Mouse (Mus musculus) frontal cortex, adult 2 months (tissue): ENCODE data around the gene Cbr1. TPM values are rescaled to one million over a fixed set of nuclear protein-coding genes. Genes with fewer than 3 reads are reported as not detected.

Experiments used
- DNase-seq, 2 experiments: peaks; one replicate each; pipeline ENCODE4 v3.0.0; 2022; ENCODE audit warnings: low spot score in 1 of 2; ENCODE audit errors: extremely low spot score in 1 of 2
- polyA plus RNA-seq: library from polyadenylated mRNA; depleted of rRNA; stranded (reverse); fragments of >200 nt; gene quantifications from 2 replicates; pipeline ENCODE4 v1.2.3, GENCODE M21; 2012; rRNA removed

Gene Cbr1
- 128 and 137 TPM in 2 replicates for polyA plus RNA-seq

- no peak for DNase-seq
Observed at GRCm38 (mm10) chr16:93605553-93605952, at the start of gene Cbr1. TSS of gene Cbr1 (plus strand) at chr16:93605853.

- no peak for DNase-seq
Observed at GRCm38 (mm10) chr16:93557646-93558045, 48.0 kb upstream of the Cbr1 start.

DNA sequence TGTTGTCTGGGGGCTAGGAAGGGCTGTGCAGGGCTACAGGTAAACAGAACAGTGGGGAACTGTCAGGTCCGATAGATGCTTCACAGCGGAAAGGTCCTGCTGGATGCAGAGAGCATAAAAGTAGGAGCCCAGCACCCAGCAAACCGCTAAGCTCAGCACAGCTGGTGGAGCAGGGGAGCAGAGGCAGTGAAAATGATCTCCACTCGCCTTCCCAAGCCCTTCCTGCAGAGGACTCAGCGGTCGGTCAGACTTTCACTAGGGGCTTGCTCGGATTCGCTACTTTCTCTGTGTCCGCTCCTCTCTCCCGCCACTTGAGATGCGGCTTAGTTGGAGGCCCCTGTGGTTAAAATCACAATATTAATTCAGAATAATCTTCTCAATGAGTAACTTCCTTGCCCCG is 47.2 kb upstream of the Cbr1 start:
- DNase-seq, result no peak

GRCm38 (mm10) chr16:93572383-93572782 is 33.3 kb upstream of the Cbr1 start:
- no peak for DNase-seq

- DNase-seq, result no peak
Observed at GRCm38 (mm10) chr16:93573434-93573833, 32.2 kb upstream of the Cbr1 start.

DNA sequence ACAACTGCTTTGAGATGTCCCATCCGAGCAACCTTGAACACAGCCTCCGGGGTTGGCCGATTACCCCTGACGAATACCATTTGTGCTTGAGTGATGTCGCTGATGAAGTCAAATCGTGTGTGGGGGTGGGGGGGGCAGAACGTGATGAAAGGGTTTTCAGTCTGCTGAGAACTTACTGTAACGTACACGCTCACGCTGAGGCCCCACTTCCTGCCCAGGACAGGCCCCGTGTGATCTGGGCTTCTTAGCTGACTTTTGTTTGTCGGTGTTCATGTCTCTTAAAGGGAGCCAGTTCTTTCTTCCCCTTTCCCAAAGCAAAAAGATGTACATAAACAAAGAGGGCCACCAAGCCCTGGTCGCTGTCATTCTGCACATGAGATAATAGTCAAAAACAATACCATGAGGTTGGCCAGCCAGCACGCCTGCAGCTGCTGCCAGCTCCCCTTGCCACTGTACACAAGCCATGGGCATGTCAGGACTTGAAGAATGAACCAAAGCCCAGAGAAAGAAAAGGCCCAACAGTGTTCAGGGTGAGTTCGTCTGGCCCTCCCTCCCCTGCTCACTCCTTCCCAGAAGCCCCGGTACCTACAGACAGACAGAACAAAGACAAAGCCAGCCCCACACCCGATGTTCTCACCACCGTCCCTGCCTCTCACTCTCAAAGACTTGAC is 31.0 kb upstream of the Cbr1 start:
- no peak for DNase-seq

DNA sequence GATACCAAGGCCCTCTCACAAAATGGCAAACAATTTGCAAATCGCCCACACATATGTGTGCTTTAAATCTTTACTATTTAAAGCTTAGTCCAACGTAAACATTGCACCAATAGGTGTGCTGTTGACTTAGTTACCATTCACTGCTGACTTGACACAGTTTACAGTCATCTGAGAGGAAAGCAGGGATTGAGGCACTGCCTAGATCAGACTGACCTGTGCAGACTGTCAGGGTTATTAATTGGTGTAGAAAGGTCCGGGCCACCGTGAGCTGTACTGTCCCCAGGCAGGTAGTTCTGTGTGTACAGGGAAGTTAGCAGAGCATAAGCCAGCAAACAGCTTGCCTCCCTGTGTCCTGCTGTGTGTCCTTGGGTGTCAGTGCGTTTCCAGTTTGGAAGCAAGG is 30.1 kb upstream of the Cbr1 start:
- DNase-seq, result no peak

DNA sequence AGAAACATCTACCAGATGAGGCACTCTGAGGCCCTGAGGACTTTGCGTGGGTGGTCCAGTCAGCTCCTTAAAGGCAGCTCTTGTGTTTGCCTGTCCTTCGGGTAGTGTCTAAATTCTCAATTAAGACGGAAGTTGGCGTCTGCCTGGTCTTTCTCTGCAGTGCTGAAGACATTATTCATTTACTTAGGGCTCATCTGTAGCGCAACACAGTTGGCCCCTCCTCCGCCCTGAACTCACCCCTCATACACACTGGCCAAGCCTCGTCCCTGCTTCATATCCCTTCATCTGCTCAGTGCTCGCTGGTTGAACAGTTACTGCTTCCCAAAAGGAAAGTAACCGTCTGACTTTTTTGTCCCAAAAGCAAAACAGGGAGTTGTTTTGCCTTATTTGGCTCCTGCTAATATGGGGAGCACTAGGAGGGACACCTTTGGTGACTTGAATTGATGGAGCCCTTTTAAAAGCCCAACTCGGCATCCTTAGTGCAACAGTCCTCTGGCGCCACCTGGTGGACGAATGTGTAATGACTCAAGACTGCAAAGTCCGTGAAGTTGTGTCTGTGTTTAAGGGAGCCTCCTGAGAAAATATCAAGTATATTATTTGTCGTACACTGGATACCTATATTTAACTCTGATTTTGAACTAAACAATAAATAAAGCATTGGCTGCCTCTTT is 29.1 kb upstream of the Cbr1 start:
- peak; percentile 49 to 92 for DNase-seq

DNA sequence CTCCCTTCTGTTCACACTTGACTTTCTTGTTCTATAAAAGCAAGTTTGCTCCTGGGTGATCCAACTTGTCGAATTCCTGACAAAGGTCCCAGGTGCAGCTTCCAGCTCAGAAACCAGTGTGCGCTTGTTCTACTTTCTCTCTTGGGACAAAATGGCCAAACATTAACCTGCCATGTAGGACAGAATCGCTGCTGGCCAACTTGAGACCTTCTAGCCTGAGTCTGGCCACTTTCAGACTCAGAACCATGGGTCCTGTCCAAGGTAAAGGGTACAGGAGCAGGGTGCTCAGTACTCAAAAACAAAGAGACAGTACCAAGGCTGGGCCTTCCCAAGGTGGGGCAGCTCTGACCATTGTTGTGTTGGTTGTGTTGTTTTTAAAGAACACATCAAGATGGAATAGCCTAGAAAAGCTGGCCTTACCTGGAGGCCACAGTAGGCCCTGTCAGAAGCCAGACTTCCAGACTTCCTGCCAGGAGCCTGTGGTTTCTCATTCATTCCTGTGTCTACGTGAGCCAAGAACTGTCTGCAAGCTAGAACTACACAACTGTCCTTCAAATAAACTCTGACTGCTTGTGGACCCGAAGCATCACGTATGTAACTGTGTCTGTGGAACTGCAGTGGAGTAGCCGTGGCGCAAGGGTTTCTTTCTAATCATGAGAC is 27.2 kb upstream of the Cbr1 start:
- DNase-seq, result no peak

- no peak for DNase-seq
Observed at GRCm38 (mm10) chr16:93581125-93581524, 24.5 kb upstream of the Cbr1 start.

DNA sequence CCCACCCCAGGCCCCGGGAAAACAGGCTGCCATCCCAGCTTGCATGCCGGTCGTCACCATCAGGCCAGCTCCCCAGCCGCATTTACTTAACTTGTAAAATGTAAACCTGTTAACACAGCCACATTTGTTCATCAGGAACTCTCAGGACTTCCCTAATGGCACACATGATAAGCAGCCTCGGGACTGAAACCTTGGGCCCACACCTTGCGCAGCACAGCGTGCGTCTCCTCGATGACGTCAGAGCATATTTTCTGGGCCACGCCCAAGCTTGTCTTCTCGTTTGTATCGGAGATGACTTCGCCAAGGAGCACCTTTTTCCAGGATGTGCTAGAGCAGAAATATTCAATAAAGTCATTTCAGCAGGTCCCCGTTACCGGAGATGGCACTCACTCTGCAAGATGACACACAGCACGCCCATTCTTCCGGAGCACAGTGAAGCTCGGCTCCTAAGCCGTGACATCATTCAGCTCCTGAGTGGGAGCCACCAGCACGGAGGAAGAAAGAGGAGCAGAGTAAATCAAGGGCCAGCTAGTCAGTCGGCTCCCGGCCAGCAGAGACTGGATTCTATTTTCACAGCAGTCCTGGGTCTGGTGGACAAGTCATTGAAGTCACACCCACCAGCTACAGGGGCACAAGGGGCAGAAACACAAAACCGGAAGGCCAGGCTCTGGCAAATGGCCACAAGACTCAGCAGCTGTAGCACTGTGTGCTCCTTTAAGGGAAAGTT is 20.5 kb upstream of the Cbr1 start:
- peak in 1 of 2 experiments; percentile 26 for DNase-seq

DNA sequence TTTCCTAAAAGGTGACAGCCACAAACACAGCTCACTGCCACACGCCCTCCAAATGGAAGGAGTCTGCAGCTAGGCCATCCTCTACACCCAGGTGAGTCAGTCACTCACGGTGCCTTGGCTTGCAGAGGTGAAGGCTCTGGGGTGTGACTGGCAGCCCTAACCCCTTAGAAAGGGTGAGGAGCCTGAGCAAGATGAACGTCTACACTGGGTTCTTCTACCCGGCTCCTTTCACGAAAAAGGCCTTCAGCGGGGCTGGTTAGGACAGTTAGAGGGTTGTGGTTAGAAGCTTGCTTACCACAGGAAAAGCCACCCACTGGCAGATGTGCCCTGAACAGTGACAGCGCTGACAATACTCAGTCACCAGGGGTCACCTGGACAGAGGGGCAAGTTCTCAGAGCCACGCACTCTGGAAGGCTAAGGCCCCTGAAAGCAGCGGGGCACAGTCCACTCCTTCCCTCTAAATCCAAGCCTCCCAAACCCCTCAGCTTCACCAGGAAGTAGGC is 19.9 kb upstream of the Cbr1 start:
- DNase-seq, result no peak

DNA sequence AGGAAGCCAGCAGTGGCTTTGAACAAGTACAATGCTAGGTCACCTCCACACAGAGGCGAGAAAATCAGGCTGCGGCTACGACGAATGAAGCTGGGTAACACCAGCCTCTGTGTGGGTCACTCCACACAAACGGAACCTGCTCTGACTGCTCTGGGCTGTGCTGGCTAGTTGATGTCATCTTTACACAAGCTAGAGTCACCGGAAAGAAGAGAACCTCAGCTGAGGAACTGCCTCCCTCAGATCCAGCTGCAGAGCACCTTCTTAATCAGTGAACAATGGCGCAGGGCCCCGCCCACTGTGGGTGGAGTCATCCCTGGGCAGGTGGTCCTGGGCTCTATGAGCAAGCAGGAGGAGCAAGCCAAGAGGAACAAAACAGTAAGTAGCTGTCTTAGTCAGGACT is 19.3 kb upstream of the Cbr1 start:
- DNase-seq, result no peak

- DNase-seq, result no peak
Observed at GRCm38 (mm10) chr16:93588281-93588680, 17.4 kb upstream of the Cbr1 start.

DNA sequence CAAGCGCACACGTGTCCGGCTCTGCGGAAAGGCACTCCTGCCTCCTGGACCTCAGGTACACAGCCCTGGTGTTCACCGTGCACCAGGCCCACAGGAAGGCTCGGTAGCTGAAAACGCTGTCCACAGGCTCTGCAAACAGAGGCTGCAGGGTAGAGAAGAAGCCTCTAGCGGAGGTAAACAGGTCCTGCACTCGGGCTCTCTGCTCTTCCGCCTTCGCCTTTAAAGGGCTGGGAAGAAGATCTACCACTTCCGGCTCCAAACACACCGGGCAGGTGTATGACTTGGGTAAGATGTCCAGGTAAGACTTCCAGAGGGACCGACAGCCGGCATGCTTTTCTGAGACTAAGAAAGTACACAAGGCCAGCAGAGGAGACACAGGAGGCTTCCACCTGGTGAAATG is 14.7 kb upstream of the Cbr1 start:
- DNase-seq, result no peak

GRCm38 (mm10) chr16:93591450-93592430 is 13.9 kb upstream of the Cbr1 start:
- no peak for DNase-seq

DNA sequence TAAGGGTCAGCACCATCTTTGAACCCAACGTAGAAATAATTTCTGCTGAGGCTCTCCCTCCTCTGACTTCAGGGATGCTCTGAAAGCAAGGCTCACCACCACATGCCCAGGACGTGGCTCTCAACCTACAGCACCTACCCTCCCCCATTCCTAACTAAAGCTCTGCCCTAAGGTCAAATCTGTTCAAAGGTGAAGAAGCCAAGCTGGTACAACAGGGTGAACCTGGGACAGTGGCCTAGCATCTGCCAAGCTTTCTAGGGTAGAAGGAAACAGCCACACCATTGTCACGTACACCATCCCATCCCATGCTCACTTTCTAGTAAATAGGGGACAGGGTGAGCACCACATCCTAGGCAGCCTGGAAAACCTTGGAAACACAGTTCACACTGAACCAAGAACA is 12.9 kb upstream of the Cbr1 start:
- DNase-seq, result no peak

DNA sequence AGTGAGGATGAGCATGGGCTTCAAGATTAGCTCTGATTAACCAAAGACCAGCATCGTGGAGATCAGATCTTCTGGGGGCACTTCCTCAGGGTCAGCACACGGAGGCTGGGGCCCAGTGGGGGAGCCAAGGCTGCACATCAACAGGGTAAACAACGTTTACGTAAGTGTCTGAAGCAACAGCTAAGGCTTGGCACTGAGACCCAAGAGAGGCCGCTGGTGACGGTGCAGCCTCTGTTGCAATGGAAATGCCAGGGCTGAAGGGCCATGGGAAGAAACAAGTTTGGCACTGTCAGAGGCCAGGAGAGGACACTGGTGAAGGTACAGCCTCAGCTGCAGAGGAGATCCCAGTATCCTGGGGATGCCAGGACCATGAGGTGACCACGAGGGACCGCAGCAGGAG is 12.2 kb upstream of the Cbr1 start:
- no peak for DNase-seq

DNA sequence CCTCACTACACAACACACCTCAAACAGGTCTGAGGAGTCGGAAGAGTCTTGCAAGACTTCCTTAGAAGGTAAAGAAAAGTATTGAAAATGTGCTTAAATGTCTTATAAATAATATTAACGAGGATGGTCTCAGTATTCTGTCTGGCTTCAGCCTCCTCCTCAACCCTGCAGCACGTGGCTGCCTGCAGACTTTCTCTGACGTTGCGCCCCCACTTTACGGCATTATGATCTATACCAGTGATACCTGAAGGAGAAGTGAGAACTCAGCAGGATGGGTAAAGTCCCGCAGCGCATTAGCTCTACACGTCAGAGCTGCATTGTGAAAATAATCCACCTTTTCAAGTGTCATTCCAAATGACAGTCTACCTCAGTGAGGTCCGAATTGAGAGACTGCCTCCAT is 11.2 kb upstream of the Cbr1 start:
- DNase-seq, result no peak

GRCm38 (mm10) chr16:93595766-93596165 is 9.9 kb upstream of the Cbr1 start:
- no peak for DNase-seq
